Mouse (Mus musculus) frontal cortex, adult 2 months (tissue): Measurements from ENCODE around the gene Akap3. TPM values are rescaled to one million over a fixed set of nuclear protein-coding genes. Genes with fewer than 3 reads are reported as not detected.

Experiments used
- DNase-seq, 2 experiments: peaks; one replicate each; pipeline ENCODE4 v3.0.0; 2022; ENCODE audit warnings: low spot score in 1 of 2; ENCODE audit errors: extremely low spot score in 1 of 2
- polyA plus RNA-seq: library from polyadenylated mRNA; depleted of rRNA; stranded (reverse); fragments of >200 nt; gene quantifications from 2 replicates; pipeline ENCODE4 v1.2.3, GENCODE M21; 2012; rRNA removed

The Akap3 gene
- polyA plus RNA-seq, result 0.14 and 0.32 TPM in 2 replicates

DNA sequence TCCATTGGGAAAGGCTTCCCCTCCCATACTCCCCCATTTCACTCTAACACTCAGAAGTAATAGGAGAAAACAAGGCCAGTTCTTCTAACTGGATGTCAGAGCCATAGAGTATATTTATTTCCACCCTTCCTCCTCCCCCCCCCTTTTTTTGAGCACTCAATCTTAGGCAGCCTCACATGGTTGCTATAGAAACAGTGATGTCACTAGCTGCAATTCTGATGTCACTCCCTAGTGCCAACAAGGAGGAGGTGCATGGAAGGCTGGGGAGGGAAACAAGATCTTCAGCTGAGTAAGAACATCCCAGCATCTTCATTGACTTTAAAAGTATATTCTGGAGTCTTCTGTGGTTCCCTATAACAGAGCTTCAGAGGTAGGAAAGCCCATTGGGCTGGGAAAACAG lies at the start of gene Akap3:
Gene Akap3, plus strand, starts transcription at position 218 of the 400 bp plus-strand sequence.
- DNase-seq, result peak in 1 of 2 experiments; percentile 22

DNA sequence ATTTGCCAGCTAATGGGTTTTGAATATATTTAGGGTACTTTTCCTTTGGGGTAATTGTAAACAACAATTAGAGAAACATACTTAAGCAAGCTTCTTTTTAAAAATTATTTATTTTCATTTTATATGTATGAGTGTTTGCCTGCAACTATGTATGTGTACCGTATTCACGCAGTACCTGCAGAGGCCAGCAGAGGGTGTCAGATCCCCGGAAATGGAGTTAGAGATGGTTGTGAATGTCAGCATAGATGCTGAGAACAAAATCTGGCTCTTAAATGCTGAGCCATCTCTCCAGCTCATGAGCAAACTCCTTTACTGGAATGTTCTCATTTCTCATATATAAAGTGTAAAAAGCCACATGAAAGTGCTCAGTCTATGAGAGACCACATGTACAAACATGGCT lies 46.1 kb upstream of the Akap3 start:
- no peak for DNase-seq

DNA sequence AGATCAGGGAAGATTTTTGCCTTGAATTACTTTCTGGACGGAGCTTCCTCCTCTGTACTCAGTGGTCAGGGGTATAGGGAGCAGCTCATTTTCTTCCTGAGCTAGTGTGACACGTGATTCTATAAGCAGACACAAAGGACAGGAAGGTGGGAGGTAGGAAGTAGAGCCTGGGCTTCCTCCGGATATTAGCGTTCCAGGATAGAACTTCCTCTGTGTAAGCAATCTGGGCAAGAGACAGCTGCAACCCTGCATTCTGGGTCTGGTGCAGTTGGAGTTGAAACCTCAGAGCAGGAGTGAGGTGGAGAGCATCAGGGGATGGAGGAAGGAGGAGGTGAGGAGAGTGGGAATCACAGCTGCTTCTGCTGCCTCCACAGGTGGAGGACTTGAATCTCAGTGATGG lies 44.8 kb upstream of the Akap3 start:
- peak in 1 of 2 experiments; percentile 45 for DNase-seq

DNA sequence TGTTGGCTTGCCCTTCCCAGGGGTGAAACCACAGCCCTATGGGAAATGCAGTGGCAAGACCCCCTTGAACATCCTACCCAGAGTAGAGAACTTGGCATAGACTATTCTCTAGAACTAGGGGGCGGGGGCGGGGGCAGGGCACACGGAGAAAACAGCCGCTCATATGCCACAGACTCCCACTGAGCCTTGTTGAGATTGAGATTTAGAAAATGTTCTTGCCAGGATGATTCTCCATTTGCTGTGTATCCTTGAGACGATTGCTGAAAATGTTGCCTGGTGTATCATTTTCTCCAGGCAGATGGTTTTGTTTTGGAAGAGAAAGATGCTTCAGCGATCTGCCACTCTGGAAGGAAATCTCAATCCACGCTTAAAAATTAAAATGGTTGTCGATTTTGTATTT lies 44.3 kb upstream of the Akap3 start:
- peak in 1 of 2 experiments; percentile 47 for DNase-seq

DNA sequence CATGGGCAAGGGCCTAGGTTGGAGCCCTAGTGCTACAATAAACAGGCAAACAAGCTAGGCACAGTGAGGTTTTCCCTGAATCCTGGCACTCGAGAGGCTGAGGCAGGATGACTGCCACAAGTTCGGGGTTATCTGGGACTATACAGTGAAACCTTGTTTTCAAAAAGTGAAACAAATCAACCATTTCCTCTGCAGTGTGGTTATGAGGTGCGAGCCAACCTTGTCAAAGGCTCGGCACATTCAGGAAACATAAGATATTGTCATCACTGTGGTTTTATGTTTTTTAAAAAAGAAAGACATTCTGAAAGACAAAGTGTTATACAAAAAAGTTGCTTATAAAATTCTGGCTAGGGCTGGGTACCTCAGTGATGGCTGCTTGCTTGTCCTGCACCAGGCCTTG lies 41.4 kb upstream of the Akap3 start:
- no peak for DNase-seq

DNA sequence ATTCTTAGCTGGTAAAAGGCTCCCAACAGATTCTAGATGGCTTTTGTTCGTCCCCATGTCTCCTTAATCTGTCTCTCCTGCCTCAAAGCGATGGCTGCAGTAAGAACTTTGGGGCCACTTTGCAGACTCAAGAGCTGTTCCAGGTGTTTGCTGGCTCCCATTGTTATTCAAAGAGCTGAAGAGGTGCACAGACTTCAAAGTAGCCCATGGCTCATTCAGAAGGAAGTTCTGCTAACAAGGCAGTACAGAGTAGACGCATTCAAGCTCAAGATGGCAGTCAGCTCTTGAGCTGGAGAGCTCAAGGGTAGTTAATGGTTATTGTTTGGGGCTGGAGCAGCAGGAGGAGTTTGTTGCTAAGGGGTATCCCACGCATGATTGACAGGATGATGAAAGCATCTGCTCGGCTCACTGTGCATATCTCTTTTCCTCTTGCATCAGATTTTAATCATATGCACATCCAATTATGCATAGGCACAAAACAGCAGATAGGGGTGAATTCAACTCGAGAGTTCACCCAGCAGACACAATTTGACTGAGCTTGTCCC lies 37.6 kb upstream of the Akap3 start:
- DNase-seq, result no peak

DNA sequence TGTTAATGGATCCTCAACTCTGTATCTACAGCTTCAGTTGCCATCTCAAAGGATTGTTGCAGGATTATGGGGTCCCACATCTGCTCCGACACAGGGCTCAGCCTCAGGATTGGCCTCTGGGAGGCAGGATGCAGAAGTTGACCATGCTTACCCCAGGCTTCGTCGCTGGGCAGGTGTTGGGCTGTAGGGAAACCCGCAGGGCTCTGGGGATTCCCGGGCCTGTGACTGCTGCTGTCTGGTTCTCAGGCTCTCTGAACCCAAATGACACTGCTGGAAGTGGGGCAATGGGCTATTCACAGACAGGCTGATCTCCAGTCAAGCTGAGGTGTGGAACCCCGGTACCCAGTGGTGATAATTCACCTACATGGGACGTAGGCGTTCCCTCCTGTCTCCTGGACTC lies 36.6 kb upstream of the Akap3 start:
- DNase-seq, result no peak

DNA sequence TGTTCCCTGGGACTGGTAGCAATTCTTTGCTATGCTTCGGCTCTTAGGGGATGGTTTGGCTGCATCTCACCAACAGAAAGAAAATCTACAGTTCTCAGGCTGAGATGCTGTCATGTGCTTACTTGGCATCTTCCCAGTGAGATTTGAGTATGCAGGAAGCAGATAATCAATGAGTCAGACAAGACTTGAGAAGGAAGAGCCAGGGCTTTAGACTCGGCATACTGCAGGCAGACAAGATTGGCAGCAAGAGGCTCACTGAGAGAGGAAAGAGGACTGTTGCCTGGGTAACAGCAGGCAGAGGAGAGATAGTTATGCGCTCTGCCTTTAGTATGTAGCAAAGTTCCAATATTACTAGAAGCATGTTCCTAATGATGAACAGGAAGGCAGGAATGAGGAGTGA lies 29.8 kb upstream of the Akap3 start:
- peak; percentile 44 to 68 for DNase-seq

DNA sequence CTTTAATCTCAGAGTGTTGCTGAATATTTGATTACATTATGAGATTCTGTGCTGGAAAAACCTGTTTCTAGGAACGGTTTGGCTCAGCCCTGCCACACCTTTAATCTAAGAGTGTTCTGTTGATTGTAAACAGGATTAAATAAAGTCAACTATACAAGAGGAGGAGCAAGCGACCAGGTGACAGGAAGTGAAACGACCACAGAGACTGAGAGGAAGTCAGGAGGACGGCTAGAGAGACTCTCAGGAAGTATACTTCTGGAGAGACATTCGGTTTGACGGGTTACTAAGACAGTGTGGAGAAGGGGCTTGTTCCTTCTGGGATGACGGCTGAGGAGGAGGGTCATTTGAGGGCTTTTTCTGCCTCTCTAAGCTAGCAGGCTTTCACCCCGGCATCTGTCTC lies 16.3 kb upstream of the Akap3 start:
- DNase-seq, result no peak

DNA sequence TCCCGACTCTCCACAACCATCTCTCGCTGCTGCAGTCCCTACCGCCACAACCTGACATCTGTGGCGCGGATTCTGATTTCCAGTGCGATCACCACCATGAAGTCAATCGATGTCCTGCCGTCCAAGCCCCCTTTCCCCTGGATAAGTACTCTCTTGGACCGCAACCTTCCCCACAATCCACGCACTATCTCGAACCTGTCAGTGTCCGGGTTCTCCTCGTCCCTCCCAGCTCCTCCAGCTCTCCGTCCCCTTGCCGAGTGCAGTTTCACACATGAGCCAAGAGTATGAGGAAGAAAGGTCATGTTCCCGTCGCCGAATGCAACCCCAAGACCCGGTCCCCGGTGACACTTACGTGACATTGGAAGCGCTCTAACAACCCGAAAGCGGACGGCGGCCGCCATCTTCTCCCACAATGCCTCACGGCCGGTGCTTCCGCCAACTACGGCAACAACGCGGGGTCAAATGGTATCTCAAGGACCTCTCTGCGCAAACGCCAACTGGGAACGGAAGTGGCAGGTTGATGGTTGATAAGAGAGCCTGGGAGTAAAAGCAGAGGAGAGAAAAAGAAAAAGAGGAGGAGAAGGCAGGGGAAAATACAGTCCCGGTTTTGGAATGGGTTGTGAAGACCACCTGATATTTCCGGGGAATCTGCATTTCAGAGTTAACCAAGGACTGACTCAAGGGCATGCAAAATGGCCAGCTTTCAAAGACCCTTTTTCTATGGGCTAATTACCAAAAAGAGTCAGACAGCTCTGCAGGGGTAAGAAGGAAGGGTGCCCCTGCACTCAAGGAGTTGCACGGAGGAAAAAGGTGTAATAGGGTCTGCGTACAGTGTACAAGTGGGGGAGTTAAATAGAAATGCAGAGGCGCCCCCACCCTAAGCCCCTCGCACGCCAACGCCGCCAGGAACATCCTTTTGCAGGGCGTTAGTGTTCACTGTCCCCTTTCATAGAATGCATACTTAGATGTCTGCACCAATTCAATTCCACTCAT lies 3.9 kb upstream of the Akap3 start, which contains the start of gene Ndufa9:
Gene Ndufa9, minus strand, starts transcription at position 425 of the 993 bp plus-strand sequence.
- DNase-seq, result peak; percentile 88 to 98

DNA sequence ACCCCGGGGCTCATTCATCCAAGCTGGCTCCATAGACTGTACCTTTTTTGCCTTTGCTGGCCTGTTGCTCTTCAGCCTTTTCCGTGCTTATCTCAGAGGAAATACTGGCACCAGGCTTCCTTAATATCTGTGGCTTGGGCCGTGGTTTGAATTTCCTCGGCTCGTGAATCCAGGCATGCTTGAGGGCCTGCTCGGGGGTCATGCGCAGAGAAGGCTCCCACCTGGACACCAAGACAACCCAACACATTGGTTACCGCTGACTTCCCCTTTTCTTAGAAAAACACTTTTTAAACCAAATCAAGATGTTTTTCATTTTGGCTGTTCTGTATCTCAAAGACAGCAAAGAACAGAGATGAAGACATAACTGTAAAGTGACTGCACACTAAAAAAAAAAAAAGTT lies 24.2 kb downstream of the Akap3 start:
- no peak for DNase-seq

DNA sequence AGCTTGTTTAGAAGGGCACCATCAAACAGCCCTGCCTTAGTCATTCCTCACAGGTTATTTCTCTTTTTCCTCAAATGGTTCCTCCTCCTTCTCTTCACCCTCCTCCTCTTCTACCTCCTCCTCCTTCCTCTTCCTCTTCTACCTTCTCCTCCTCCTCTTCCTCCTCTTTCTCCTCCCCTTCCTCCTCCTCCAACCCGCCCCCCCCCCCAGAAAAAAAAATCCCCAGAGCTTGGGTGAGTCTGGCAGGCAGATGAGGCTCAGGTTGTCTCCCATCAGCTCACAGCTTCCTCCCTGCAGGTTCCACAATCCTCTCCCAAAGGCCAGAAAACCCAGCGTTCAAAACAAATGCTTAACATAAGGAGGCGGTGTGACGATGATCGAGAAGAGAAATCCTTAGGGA lies 54.5 kb downstream of the Akap3 start:
- DNase-seq, result no peak

DNA sequence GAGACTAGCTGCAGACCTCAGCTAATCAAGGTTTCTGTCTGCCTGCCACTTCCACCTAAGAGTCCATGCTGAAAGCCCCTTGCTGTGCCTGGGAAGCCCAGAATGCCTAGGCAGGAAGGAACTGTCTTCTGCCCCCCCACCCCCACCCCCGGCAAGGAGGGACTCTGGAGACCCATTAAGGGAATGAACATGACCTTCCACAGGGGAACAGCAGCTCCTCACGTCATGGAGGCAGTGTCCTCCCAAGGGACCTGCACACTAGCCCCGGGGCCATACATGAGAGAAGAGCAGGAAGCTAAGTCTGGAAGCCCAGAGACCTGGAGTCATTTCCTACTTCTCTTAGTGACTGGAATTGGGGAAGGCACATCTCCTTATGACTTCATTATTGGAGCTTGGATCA lies 55.0 kb downstream of the Akap3 start:
- no peak for DNase-seq

DNA sequence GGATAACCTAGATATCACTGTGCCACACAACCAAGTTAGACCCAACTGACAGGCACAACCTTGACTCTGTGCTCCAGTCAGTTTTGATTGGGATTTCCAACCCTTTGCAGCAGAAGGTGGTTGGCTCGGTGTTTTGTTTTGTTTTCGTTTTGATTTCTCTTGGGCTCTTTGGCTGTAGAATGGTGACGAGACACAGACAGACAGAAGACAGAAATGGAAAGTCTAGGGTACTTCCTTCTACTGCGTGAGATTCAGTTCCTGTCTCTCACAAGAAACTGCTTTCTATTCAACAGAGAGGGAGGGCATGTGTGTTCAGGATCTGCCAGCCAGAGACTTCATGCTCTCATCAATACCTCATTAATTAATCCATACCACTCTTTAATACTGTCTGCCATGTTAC lies 57.8 kb downstream of the Akap3 start:
- no peak for DNase-seq

DNA sequence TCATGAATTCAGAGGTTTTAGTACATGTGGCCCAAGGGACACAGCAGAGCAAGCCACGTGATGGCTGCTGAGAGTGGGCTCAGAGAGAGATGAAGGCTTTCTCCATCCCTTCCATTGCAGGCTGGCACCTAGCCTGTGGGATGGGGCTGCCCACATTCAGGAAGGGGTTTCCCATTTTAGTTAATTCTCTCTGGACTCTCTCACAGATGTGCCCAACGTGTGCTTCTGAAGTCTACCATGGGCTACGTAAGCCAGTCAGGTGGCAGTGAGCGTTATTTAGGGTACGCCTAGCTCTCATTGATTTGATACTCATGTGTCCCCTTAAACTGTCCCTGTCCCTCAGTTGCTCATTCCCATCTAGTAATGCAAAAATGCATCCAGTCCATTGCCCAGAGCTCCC lies 62.0 kb downstream of the Akap3 start:
- DNase-seq, result no peak

DNA sequence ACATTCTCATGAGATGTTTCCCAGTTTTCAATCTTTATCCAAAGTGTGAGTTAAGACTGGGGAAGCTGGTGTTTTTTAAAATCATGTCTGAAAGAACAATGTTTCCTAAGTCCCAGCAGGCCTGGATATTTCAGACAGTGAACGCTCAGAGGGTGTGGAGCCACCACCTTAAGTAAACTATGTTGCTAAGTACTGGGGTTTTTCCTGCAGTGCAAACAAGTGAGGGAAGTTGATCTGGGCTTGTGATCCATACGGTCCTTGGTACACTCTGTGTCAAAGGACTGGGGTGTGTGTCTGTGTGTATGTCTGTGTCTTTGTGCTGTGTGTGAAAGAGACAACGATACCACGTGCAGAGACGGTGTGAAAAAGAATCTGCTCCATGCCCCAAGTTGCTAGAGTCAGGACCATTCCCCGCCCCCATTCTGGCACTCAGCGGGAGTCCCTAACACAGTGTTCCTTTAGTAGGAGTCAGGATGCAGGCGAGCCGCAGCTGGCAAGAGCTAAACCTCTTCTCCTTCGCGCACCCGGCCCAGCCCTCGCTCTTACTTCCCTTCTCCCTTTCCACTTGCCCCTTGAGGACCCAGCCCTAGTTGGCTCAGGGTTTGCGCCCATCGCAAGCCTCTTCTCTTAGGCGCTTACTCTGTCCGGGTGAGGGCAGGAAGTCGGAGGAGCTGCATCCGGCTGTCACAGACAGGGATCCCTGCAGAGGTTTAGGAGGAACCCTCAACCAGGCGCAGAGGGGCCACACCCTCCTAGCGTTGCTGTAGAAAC lies 68.4 kb downstream of the Akap3 start, which contains the start of gene Dyrk4:
Gene Dyrk4, minus strand, starts transcription at position 729 of the 771 bp plus-strand sequence.
- peak in 1 of 2 experiments; percentile 17 for DNase-seq

Other genes starting within 250 kb of the Akap3 start
- gene Kcna1, start 206.7 kb upstream of the Akap3 start, polyA plus RNA-seq, result 19.2 and 19.7 TPM in 2 replicates
- 35.8 and 39.3 TPM in 2 replicates for gene Kcna6, start 112.4 kb upstream of the Akap3 start, polyA plus RNA-seq
- 134 and 138 TPM in 2 replicates for gene Ndufa9, start 4.0 kb upstream of the Akap3 start, polyA plus RNA-seq
- 0.30 and 0.65 TPM in 2 replicates for gene Dyrk4, start 68.7 kb downstream of the Akap3 start, polyA plus RNA-seq
- gene Rad51ap1, start 86.5 kb downstream of the Akap3 start, polyA plus RNA-seq, result 4.1 and 4.5 TPM in 2 replicates
- 25.8 and 32.7 TPM in 2 replicates for gene D6Wsu163e, start 86.9 kb downstream of the Akap3 start, polyA plus RNA-seq
- not detected in 2 replicates for gene Fgf6, start 162.5 kb downstream of the Akap3 start, polyA plus RNA-seq
- 0.84 and 0.88 TPM in 2 replicates for gene Fgf23, start 219.8 kb downstream of the Akap3 start, polyA plus RNA-seq